Comparison of ENCODE assay signal across 8 mouse cellular contexts in the genomic region with DNA sequence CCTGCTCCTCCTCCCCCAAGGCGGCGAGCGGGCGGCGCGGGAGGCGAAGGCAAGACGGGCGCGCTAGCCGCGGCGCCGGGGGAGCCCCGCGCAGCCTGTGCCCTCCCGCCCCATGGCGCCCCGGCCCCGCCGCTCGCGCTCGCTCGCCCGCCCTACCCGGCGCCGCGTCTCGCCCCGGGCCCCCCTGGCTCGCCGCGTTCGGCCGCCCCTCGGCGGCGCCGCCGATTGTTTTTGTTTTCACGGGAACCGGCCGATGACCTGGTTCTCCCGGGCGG. TPM values are rescaled to one million over a fixed set of nuclear protein-coding genes. Genes with fewer than 3 reads are reported as not detected.
DNase-seq lines count a peak whose midpoint lies in the region; ATAC-seq and TF ChIP-seq lines count a peak whose summit lies in the region.

No protein-coding gene starts in this region.

- peak overlapping the region; percentile 88 for H3K9ac ChIP-seq in forebrain, embryonic 11.5 days (ENCODE audit: low read length)
- H3K9ac ChIP-seq in liver, embryonic 12.5 days, result peak overlapping the region; percentile 99

- H3K27me3 ChIP-seq in heart, embryonic 10.5 days (ENCODE audit: insufficient read depth, poor library complexity, severe bottlenecking), result no peaks in the 10 kb centered on the region
- no peaks in the 10 kb centered on the region for H3K27me3 ChIP-seq in C2C12 (ENCODE audit: control insufficient read depth, insufficient read depth, insufficient read length)
- H3K27me3 ChIP-seq in forebrain, embryonic 11.5 days (ENCODE audit: control insufficient read depth, insufficient read depth, low read length), result no peaks in the 10 kb centered on the region
- H3K27me3 ChIP-seq in liver, embryonic 12.5 days (replicated peaks), result no peaks in the 10 kb centered on the region

- H3K4me2 ChIP-seq in forebrain, embryonic 11.5 days (ENCODE audit: low read depth, low read length, severe bottlenecking), result peak overlapping the region; percentile 80
- H3K4me2 ChIP-seq in liver, embryonic 12.5 days, result peak overlapping the region; percentile 95

- peaks cover 2% of the 10 kb centered on the region for H3K79me3 ChIP-seq in C2C12 (ENCODE audit: low read depth)

- WGBS in heart, embryonic 10.5 days, result 1% methylated on average over 43 of the region's 47 CpGs
- under 1% methylated on average over 39 of the region's 47 CpGs for WGBS in forebrain, embryonic 11.5 days
- WGBS in liver, embryonic 12.5 days (ENCODE audit: insufficient replicate concordance), result under 1% methylated on average over 36 of the region's 47 CpGs

- H3K4me3 ChIP-seq in heart, embryonic 10.5 days, result peak overlapping the region; percentile 98
- peak overlapping the region; percentile 80 for H3K4me3 ChIP-seq in C2C12 (ENCODE audit: insufficient read depth, poor library complexity, severe bottlenecking)
- peak overlapping the region; percentile 93 for H3K4me3 ChIP-seq in forebrain, embryonic 11.5 days (ENCODE audit: low read depth, low read length)
- peak overlapping the region; percentile 99 for H3K4me3 ChIP-seq in liver, embryonic 12.5 days

- no peak for DNase-seq in heart, embryonic 10.5 days (ENCODE audit: low spot score)
- DNase-seq in heart, adult 11 months, result no peak
- DNase-seq in forebrain, embryonic 11.5 days (ENCODE audit: low spot score), result no peak
- no peak for DNase-seq in T-cell, adult 2 months (ENCODE audit: low spot score)
- DNase-seq in cerebellum, adult 18-20 months, result no peak
- DNase-seq in cerebellum, adult 8-10 months, result no peak

- ATAC-seq in forebrain, embryonic 11.5 days (replicated peaks; ENCODE audit: low FRiP score), result no peak
- peak; percentile 19 for ATAC-seq in liver, embryonic 12.5 days

- H3K36me3 ChIP-seq in heart, embryonic 10.5 days, result no peaks in the 10 kb centered on the region
- H3K36me3 ChIP-seq in C2C12 (ENCODE audit: control insufficient read depth, insufficient read depth), result no peaks in the 10 kb centered on the region
- H3K36me3 ChIP-seq in forebrain, embryonic 11.5 days (ENCODE audit: control insufficient read depth, insufficient read depth, low read length), result no peaks in the 10 kb centered on the region
- H3K36me3 ChIP-seq in liver, embryonic 12.5 days, result no peaks in the 10 kb centered on the region

- no peaks in the 10 kb centered on the region for H3K9me3 ChIP-seq in heart, embryonic 10.5 days
- H3K9me3 ChIP-seq in forebrain, embryonic 11.5 days (ENCODE audit: control insufficient read depth, low read length), result no peaks in the 10 kb centered on the region
- H3K9me3 ChIP-seq in liver, embryonic 12.5 days (replicated peaks), result no peaks in the 10 kb centered on the region

- TF ChIP-seq CTCF in C2C12 (IDR thresholded peaks at IDR 0.05; ENCODE audit: control insufficient read depth, insufficient read depth, insufficient read length), result no peak

- peak overlapping the region; percentile 97 for H3K27ac ChIP-seq in heart, embryonic 10.5 days
- peak overlapping the region; percentile 89 for H3K27ac ChIP-seq in forebrain, embryonic 11.5 days (ENCODE audit: low read depth, low read length)
- H3K27ac ChIP-seq in liver, embryonic 12.5 days, result peak overlapping the region; percentile 96

- H3K4me1 ChIP-seq in heart, embryonic 10.5 days, result peaks cover 24% of the 10 kb centered on the region
- peaks cover 6% of the 10 kb centered on the region; the same call in 1 of the 2 replicates for H3K4me1 ChIP-seq in forebrain, embryonic 11.5 days (replicated peaks; ENCODE audit: control insufficient read depth, insufficient read depth, low read length)
- H3K4me1 ChIP-seq in liver, embryonic 12.5 days, result peaks cover 48% of the 10 kb centered on the region

- peaks cover 21% of the 10 kb centered on the region for H3K79me2 ChIP-seq in C2C12 (ENCODE audit: control insufficient read depth, insufficient read depth)

- H3ac ChIP-seq in C2C12 (ENCODE audit: control insufficient read depth, insufficient read length, low read depth), result peak overlapping the region; percentile 83

TF ChIP-seq in C2C12, 6 proteins besides CTCF, POLR2A, EP300 and RAD21:
- no peak for TF ChIP-seq USF1 (IDR thresholded peaks at IDR 0.05; ENCODE audit: low read depth)
- no peak for TF ChIP-seq CEBPB (IDR thresholded peaks at IDR 0.05; ENCODE audit: low read depth)
- no peak for TF ChIP-seq FOSL1 (IDR thresholded peaks at IDR 0.05; ENCODE audit: insufficient read depth, low read length, poor library complexity, severe bottlenecking)
- TF ChIP-seq MYOD1 (IDR thresholded peaks at IDR 0.05; ENCODE audit: control insufficient read depth, insufficient read length, low read depth), result no peak
- TF ChIP-seq MYOG (IDR thresholded peaks at IDR 0.05; ENCODE audit: control insufficient read depth, extremely low read depth, insufficient read length), result no peak
- TF ChIP-seq MAX (IDR thresholded peaks at IDR 0.05), result no peak

RNA-seq across cellular contexts. Expression of gene Rmnd5a, which starts 0.3 kb away (rescaled TPM):
- polyA plus RNA-seq in heart, embryonic 10.5 days (2016; fragmentation: Nextera tagmentation; extraction: Ambion mirVana), result 9.7 and 11.4 TPM in 2 replicates
- polyA plus RNA-seq in C2C12 (2012; fragmentation: generic; extraction: Trizol), result 4.0 TPM
- 8.8 and 10.9 TPM in 2 replicates for polyA plus RNA-seq in forebrain, embryonic 11.5 days (2014; fragmentation: Nextera tagmentation; extraction: Ambion mirVana)
- polyA plus RNA-seq in liver, embryonic 12.5 days (2016; fragmentation: Nextera tagmentation; extraction: Ambion mirVana), result 11.6 and 12.3 TPM in 2 replicates

RNA-seq across cellular contexts. Expression of gene Rnf103, which starts 53.5 kb away (rescaled TPM):
- polyA plus RNA-seq in heart, embryonic 10.5 days (2016; fragmentation: Nextera tagmentation; extraction: Ambion mirVana), result 12.6 and 14.4 TPM in 2 replicates
- polyA plus RNA-seq in C2C12 (2012; fragmentation: generic; extraction: Trizol), result 4.5 TPM
- polyA plus RNA-seq in forebrain, embryonic 11.5 days (2014; fragmentation: Nextera tagmentation; extraction: Ambion mirVana), result 17.9 and 18.9 TPM in 2 replicates
- polyA plus RNA-seq in liver, embryonic 12.5 days (2016; fragmentation: Nextera tagmentation; extraction: Ambion mirVana), result 11.0 and 11.2 TPM in 2 replicates
